Mouse (Mus musculus): Measurements from ENCODE around the gene Rab11fip4. TPM values are rescaled to one million over a fixed set of nuclear protein-coding genes. Genes with fewer than 3 reads are reported as not detected.

Gene Rab11fip4
- polyA plus RNA-seq, 1 experiment from 2014 or later = 28.5 TPM

DNA sequence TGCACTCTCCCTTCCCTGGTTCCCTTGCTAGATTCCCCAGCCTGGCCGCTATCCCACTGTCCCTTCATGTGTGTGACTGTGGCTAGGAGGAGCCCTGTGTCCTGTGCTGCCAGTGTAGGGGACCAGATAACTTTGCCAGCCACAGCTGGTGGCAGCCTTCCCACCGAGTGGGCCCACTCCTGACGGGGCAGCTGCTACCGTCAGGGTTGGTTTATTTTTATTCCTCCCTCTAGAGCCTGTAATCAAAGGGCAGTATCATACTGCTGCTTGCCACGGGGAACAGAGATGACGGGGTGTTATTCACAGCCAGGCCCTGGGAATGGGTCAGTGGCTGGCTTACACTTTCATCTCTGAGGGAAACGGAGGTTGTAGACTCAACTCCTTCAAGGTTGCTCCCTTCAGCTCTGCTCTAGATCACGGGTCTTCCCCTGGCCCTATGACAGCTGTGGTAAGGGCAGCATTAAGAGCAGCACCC is 53.7 kb downstream of the Rab11fip4 start:
- no peak overlapping the region for H3K4me2 ChIP-seq (replicated peaks)
- no peak for ATAC-seq (ENCODE audit: low FRiP score)
- no peak overlapping the region for H3K4me3 ChIP-seq
- H3K9me3 ChIP-seq (replicated peaks) = no peaks in the 10 kb centered on the region
- no peaks in the 10 kb centered on the region for H3K36me3 ChIP-seq
- H3K27me3 ChIP-seq = peaks cover 4% of the 10 kb centered on the region; the same call in 1 of the 2 replicates
- WGBS = 42% methylated on average over 8 of the region's 8 CpGs
- H3K9ac ChIP-seq = no peak overlapping the region
- H3K27ac ChIP-seq = no peak overlapping the region
- H3K4me1 ChIP-seq = peaks cover 76% of the 10 kb centered on the region

DNA sequence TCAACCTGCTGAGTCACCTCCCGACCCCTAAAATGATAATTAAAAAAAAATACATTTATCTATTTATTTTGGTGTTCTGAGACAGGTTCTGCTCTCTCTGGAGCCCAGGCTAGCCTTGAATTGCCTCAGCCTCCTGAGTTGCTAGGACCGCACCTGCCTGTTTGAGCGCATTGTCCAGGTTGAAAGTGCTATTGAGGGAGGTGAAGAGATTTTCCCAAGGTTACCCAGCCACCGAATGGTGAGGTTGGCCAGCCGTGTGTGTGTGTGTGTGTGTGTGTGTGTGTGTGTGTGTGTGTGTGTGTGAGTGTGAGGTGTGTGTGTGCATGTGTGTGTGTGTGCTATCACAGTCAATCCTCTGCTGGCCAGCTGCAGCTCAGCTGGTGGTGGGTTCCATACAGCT is 55.0 kb downstream of the Rab11fip4 start:
- no peak overlapping the region for H3K4me3 ChIP-seq
- WGBS = 62% methylated on average over 5 of the region's 5 CpGs
- no peaks in the 10 kb centered on the region for H3K36me3 ChIP-seq
- H3K4me1 ChIP-seq = peaks cover 75% of the 10 kb centered on the region
- no peaks in the 10 kb centered on the region for H3K9me3 ChIP-seq (replicated peaks)
- ATAC-seq (ENCODE audit: low FRiP score) = no peak
- H3K27me3 ChIP-seq = peaks cover 11% of the 10 kb centered on the region; the same call in 1 of the 2 replicates
- no peak overlapping the region for H3K9ac ChIP-seq
- H3K4me2 ChIP-seq (replicated peaks) = no peak overlapping the region
- peak overlapping the region; percentile 41 for H3K27ac ChIP-seq

GRCm38 (mm10) chr11:79646467-79647070 is 55.6 kb downstream of the Rab11fip4 start:
- Histone ChIP-seq H3K9ac (no peak overlapping the region), H3K4me1 (peaks cover 73% of the 10 kb centered on the region)
- WGBS = 6% methylated on average over 12 of the region's 12 CpGs

DNA sequence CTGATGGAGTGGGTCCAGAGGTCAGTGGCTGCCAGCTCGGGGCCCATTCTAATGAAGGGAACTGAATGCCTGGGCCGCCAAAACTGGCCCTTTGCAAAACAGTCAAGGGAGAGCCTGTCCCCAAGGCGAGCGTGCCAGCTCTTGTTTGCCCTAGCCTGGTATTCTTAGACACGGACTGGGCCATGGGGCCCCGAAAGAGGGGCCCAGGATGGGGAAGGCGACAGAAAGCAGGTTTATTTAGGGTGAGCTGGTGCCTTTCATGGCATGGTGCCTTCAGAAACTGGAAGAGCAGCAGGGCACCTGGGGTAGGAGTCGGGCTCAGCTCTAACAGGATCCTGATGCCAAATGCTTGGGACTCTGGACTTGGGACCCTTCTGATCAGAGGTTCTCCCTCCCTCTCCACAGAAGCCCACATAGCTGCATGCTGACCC is 56.1 kb downstream of the Rab11fip4 start:
- no peak overlapping the region for H3K4me3 ChIP-seq
- H3K27me3 ChIP-seq = 0 out of 2 replicates have a peak, but pooled peaks cover 7% of the 10 kb centered on the region
- WGBS = 32% methylated on average over 8 of the region's 8 CpGs
- peaks cover 74% of the 10 kb centered on the region for H3K4me1 ChIP-seq
- no peak overlapping the region for H3K4me2 ChIP-seq (replicated peaks)
- H3K9ac ChIP-seq = no peak overlapping the region
- ATAC-seq (ENCODE audit: low FRiP score) = no peak
- no peaks in the 10 kb centered on the region for H3K9me3 ChIP-seq (replicated peaks)
- H3K27ac ChIP-seq = peak overlapping the region; percentile 41
- H3K36me3 ChIP-seq = no peaks in the 10 kb centered on the region

More at GRCm38 (mm10) chr11:79646467-79647070, 55.6 kb downstream of the Rab11fip4 start:
- H3K4me2 ChIP-seq (replicated peaks) = no peak overlapping the region
- no peaks in the 10 kb centered on the region for H3K36me3 ChIP-seq
- peaks cover 10% of the 10 kb centered on the region; the same call in 1 of the 2 replicates for H3K27me3 ChIP-seq
- peak overlapping the region; percentile 41 for H3K27ac ChIP-seq
- no peak overlapping the region for H3K4me3 ChIP-seq
- peak; percentile 55 for ATAC-seq (ENCODE audit: low FRiP score)
- H3K9me3 ChIP-seq (replicated peaks) = no peaks in the 10 kb centered on the region

- H3K9ac ChIP-seq = no peak overlapping the region
- H3K27ac ChIP-seq = peak overlapping the region; percentile 67
- 55% methylated on average over 5 of the region's 5 CpGs for WGBS
- H3K4me1 ChIP-seq = peaks cover 57% of the 10 kb centered on the region
- H3K4me3 ChIP-seq = no peak overlapping the region
- H3K36me3 ChIP-seq = no peaks in the 10 kb centered on the region
- no peak for ATAC-seq (ENCODE audit: low FRiP score)
- no peak overlapping the region for H3K4me2 ChIP-seq (replicated peaks)
- 0 out of 2 replicates have a peak, but pooled peaks cover 10% of the 10 kb centered on the region for H3K27me3 ChIP-seq
- H3K9me3 ChIP-seq (replicated peaks) = no peaks in the 10 kb centered on the region
Observed at GRCm38 (mm10) chr11:79650359-79650835, 59.4 kb downstream of the Rab11fip4 start.

GRCm38 (mm10) chr11:79652257-79652656 is 61.2 kb downstream of the Rab11fip4 start:
- H3K4me1 ChIP-seq = peaks cover 40% of the 10 kb centered on the region
- no peak overlapping the region for H3K4me2 ChIP-seq (replicated peaks)
- no peak overlapping the region for H3K9ac ChIP-seq
- ATAC-seq (ENCODE audit: low FRiP score) = no peak
- H3K27ac ChIP-seq = no peak overlapping the region
- H3K36me3 ChIP-seq = no peaks in the 10 kb centered on the region
- no peaks in the 10 kb centered on the region for H3K9me3 ChIP-seq (replicated peaks)
- H3K27me3 ChIP-seq = 0 out of 2 replicates have a peak, but pooled peaks cover 10% of the 10 kb centered on the region
- no peak overlapping the region for H3K4me3 ChIP-seq
- 73% methylated on average over 9 of the region's 9 CpGs for WGBS

- ATAC-seq (ENCODE audit: low FRiP score) = no peak
- Histone ChIP-seq H3K4me2 (replicated peaks) (no peak overlapping the region), H3K9ac (no peak overlapping the region), H3K9me3 (replicated peaks) (no peaks in the 10 kb centered on the region), H3K36me3 (no peaks in the 10 kb centered on the region), H3K27ac (no peak overlapping the region), H3K4me1 (peaks cover 32% of the 10 kb centered on the region), H3K4me3 (no peak overlapping the region), H3K27me3 (0 out of 2 replicates have a peak, but pooled peaks cover 10% of the 10 kb centered on the region)
- 85% methylated on average over 20 of the region's 20 CpGs for whole genome bisulfite sequencing
Observed at GRCm38 (mm10) chr11:79652921-79653575, 62.0 kb downstream of the Rab11fip4 start.

- ATAC-seq (ENCODE audit: low FRiP score) = no peak
- peaks cover 21% of the 10 kb centered on the region for H3K4me1 ChIP-seq
- H3K4me2 ChIP-seq (replicated peaks) = no peak overlapping the region
- no peak overlapping the region for H3K4me3 ChIP-seq
- peaks cover 13% of the 10 kb centered on the region; the same call in 1 of the 2 replicates for H3K27me3 ChIP-seq
- H3K27ac ChIP-seq = no peak overlapping the region
- no peak overlapping the region for H3K9ac ChIP-seq
- WGBS = 80% methylated on average over 4 of the region's 4 CpGs
- no peaks in the 10 kb centered on the region for H3K36me3 ChIP-seq
- H3K9me3 ChIP-seq (replicated peaks) = no peaks in the 10 kb centered on the region
Observed at GRCm38 (mm10) chr11:79654407-79654831, 63.4 kb downstream of the Rab11fip4 start.

- H3K9me3 ChIP-seq (replicated peaks) = no peaks in the 10 kb centered on the region
- H3K27me3 ChIP-seq = peaks cover 8% of the 10 kb centered on the region; the same call in 1 of the 2 replicates
- no peak overlapping the region for H3K9ac ChIP-seq
- peaks cover 17% of the 10 kb centered on the region for H3K4me1 ChIP-seq
- H3K4me3 ChIP-seq = no peak overlapping the region
- H3K36me3 ChIP-seq = no peaks in the 10 kb centered on the region
- H3K4me2 ChIP-seq (replicated peaks) = no peak overlapping the region
- no peak overlapping the region for H3K27ac ChIP-seq
- WGBS = 85% methylated on average over 7 of the region's 7 CpGs
- no peak for ATAC-seq (ENCODE audit: low FRiP score)
Observed at GRCm38 (mm10) chr11:79655592-79655991, 64.6 kb downstream of the Rab11fip4 start.

DNA sequence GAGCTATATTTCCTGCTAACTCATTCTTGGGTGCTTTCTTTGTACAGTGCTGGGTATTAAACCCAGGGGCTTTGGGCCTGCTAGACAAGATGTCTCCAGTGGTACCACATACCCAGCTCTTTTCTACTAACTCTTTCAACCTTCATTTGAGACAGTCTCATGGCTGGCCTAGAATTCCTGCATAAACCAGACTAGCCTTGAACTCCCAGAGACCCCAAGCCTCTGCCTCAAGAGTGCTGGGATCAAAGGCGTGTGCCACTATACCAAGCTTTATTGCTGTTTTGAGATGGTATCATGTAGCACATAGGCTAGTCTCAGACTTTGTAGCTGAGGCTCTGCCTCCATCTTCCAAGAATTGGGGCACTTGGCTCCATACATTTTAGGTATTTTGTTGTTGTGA is 65.5 kb downstream of the Rab11fip4 start:
- Histone ChIP-seq H3K27me3 (peaks cover 6% of the 10 kb centered on the region; the same call in 1 of the 2 replicates), H3K27ac (no peak overlapping the region), H3K4me1 (peaks cover 21% of the 10 kb centered on the region), H3K9me3 (replicated peaks) (no peaks in the 10 kb centered on the region), H3K4me3 (no peak overlapping the region), H3K4me2 (replicated peaks) (no peak overlapping the region), H3K36me3 (no peaks in the 10 kb centered on the region), H3K9ac (no peak overlapping the region)
- no peak for ATAC-seq (ENCODE audit: low FRiP score)
- 86% methylated on average over 1 of the region's 1 CpGs for WGBS

- H3K36me3 ChIP-seq = no peaks in the 10 kb centered on the region
- no peaks in the 10 kb centered on the region for H3K9me3 ChIP-seq (replicated peaks)
- H3K4me3 ChIP-seq = no peak overlapping the region
- peaks cover 6% of the 10 kb centered on the region; the same call in 1 of the 2 replicates for H3K27me3 ChIP-seq
- no peak overlapping the region for H3K9ac ChIP-seq
- no peak for ATAC-seq (ENCODE audit: low FRiP score)
- WGBS = 83% methylated on average over 5 of the region's 5 CpGs
- no peak overlapping the region for H3K27ac ChIP-seq
- H3K4me1 ChIP-seq = peaks cover 26% of the 10 kb centered on the region
- no peak overlapping the region for H3K4me2 ChIP-seq (replicated peaks)
Observed at GRCm38 (mm10) chr11:79657053-79657452, 66.0 kb downstream of the Rab11fip4 start.

DNA sequence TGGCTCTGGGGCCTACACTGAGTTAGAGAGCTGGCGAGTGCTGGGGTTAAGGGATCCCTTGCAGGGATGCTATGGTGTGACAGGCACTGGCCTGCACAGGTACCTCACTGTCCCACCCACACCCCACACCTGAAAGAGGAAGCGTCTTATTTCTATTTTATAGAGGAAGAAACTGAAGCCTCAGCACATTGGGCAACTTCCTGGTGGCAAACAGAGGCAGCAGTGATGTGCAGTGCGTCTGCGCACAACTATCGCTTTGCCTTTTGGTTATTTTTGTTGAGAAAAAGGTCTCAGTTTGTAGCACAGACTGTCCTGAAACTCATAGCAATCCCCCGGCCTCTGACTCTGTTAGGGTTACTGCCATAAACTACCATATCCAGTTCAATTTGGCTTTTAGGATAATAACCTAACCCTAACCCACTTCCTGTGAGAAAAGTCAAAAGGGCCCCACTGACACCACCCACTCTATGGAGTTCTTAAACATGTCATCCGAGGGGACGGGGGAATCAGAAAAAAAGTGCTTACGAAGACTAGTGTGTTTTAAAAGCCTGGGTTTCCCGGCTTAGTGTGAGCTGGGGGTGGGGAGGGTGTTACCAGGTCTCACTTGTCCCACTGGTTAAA is 67.3 kb downstream of the Rab11fip4 start:
- H3K9ac ChIP-seq = no peak overlapping the region
- H3K4me2 ChIP-seq (replicated peaks) = no peak overlapping the region
- no peak for ATAC-seq (ENCODE audit: low FRiP score)
- peaks cover 31% of the 10 kb centered on the region for H3K4me1 ChIP-seq
- H3K9me3 ChIP-seq (replicated peaks) = no peaks in the 10 kb centered on the region
- no peaks in the 10 kb centered on the region for H3K36me3 ChIP-seq
- peaks cover 3% of the 10 kb centered on the region; the same call in 1 of the 2 replicates for H3K27me3 ChIP-seq
- H3K27ac ChIP-seq = no peak overlapping the region
- H3K4me3 ChIP-seq = no peak overlapping the region
- 89% methylated on average over 10 of the region's 10 CpGs for WGBS
